Mouse (Mus musculus) kidney, embryonic 16.5 days (tissue): ENCODE results near the gene Ccdc32. TPM values are rescaled to one million over a fixed set of nuclear protein-coding genes. Genes with fewer than 3 reads are reported as not detected.
"Not testable (repeated sequence)": the region's sequence is repeated elsewhere in the genome, so short reads cannot be mapped to it uniquely, and the experiment has no call there.

ENCODE experiments used
- ATAC-seq: fragments of 200-750 bp; cut with Nextera tagmentation; 2 replicates; pipeline ENCODE4 v1.8.0; 2017; ENCODE audit warnings: moderate TSS enrichment; ENCODE audit not compliant: low FRiP score, low TSS enrichment
- H3K27ac ChIP-seq: fragments of 300-500 bp; sonication (generic); 2 replicates; pipeline ENCODE4 v1.5.1; 2014; ENCODE audit warnings: low read length
- H3K27me3 ChIP-seq: fragments of 300-500 bp; sonication (generic); 2 replicates; pipeline ENCODE4 v1.6.1; 2014; ENCODE audit warnings: low read length, control low read depth, mixed read lengths; ENCODE audit not compliant: insufficient read depth
- H3K36me3 ChIP-seq: fragments of 300-500 bp; sonication (generic); 2 replicates; pipeline ENCODE4 v1.6.1; 2014; ENCODE audit warnings: low read length, control low read depth, mixed read lengths; ENCODE audit not compliant: insufficient read depth
- H3K4me1 ChIP-seq: fragments of 300-500 bp; sonication (generic); 2 replicates; pipeline ENCODE4 v1.6.1; 2014; ENCODE audit warnings: low read length, control low read depth, mixed read lengths; ENCODE audit not compliant: insufficient read depth
- H3K4me2 ChIP-seq: fragments of 300-500 bp; sonication (generic); replicated peaks from 2 replicates; pipeline ENCODE4 v1.6.1; 2014; ENCODE audit warnings: low read depth, low read length
- H3K4me3 ChIP-seq: fragments of 300-500 bp; sonication (generic); 2 replicates; pipeline ENCODE4 v1.5.1; 2014; ENCODE audit warnings: mild to moderate bottlenecking, low read length
- H3K9ac ChIP-seq: fragments of 300-500 bp; sonication (generic); replicated peaks from 2 replicates; pipeline ENCODE4 v1.6.1; 2014; ENCODE audit warnings: low read length
- H3K9me3 ChIP-seq: fragments of 300-500 bp; sonication (generic); 2 replicates; pipeline ENCODE4 v1.6.1; 2016; ENCODE audit warnings: low read length, control low read depth
- WGBS: fragments of 180-500 bp; shearing (Covaris S2); extraction: QIAGEN DNeasy Blood & Tissue Kit; methylation state at CpG from one replicate; pipeline ENCODE4 v1.1.7; 2014; 5-methylcytosine and 5-hydroxymethylcytosine counted together
- polyA plus RNA-seq: library from polyadenylated mRNA; unstranded; fragments of >200 nt; fragmentation: Nextera tagmentation; extraction: Ambion mirVana; gene quantifications from 2 replicates; pipeline ENCODE4 v1.2.1, GENCODE M21; 2015

Ccdc32 gene
- polyA plus RNA-seq, 1 experiment from 2014 or later = 23.3 TPM

DNA sequence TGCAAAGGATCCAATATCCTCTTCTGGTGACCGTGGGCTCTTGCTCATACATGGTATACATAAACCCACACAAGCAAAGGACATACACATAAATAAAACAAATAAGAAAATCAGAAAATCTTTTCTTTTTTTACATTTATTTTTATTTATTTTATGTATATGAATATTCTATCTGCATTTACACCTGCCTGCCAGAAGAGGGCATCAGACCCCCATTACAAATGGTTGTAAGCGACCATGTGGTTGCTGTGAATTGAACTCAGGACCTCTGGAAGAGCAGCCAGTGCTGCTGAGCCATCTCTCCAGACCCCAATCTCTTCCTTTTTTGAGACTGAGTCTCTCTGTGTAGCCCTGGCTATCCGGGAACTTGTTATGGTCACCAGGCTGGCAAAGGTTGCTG lies 11.5 kb downstream of the Ccdc32 start:
- no peaks in the 10 kb centered on the region for H3K27me3 ChIP-seq
- ATAC-seq = no peak
- 96% methylated on average over 3 of the region's 3 CpGs for WGBS

DNA sequence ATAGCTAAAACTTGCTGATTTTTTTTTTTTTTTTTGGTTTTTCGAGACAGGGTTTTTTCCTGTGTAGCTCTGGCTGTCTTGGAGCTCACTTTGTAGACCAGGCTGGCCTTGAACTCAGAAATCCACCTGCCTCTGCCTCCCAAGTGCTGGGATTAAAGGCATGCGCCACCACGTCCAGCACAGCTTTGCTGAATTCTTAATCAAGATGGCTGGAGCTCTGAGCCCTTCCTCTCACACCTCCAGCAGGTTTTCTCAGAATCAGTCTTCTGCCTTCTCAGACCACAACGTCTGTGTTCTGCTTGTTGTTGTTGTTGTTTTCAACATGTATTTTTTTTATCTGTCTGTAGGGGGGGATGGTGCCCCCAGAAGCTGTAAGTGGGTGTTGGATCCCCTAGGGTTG lies 12.9 kb downstream of the Ccdc32 start:
- not testable (repeated sequence) for H3K27me3 ChIP-seq, H3K4me3 ChIP-seq, H3K27ac ChIP-seq, H3K9ac ChIP-seq, H3K9me3 ChIP-seq, H3K4me2 ChIP-seq, ATAC-seq
- Histone ChIP-seq H3K36me3 (peaks cover 18% of the 10 kb centered on the region), H3K4me1 (peaks cover 16% of the 10 kb centered on the region)
- WGBS = 73% methylated on average over 4 of the region's 4 CpGs

More for the DNA sequence above, 11.5 kb downstream of the Ccdc32 start:
- no peak overlapping the region for H3K9ac ChIP-seq
- H3K36me3 ChIP-seq = peaks cover 29% of the 10 kb centered on the region
- peaks cover 3% of the 10 kb centered on the region for H3K9me3 ChIP-seq
- H3K27ac ChIP-seq = no peak overlapping the region
- H3K4me2 ChIP-seq = no peak overlapping the region
- H3K4me3 ChIP-seq = no peak overlapping the region
- peaks cover 16% of the 10 kb centered on the region for H3K4me1 ChIP-seq

DNA sequence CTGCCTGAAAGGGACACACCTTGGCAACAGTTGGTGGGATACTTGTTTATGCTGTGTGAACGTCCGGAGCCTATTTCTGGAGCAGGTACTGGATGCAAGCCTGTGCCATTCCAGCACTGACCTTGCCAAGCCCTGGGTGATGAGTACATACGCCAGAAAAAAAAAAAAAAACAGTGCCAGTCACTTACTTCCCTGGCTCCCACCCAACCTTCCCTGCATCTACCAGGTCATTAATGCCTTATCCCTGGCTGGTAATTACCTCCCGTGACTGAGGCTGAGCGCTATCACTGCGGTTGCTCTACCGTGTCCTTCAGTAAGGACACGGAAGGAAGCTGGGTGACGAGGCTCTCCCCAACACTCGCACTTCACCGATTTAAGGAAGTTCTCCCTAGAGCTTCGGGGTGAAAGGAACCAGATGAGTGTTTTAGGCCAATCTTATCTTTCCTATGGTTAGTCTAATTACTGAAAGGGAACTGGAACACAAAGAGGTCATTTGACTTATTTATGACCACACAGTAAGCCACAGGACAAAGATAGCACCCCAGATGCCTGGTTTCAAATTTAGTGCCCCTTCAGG lies 13.5 kb downstream of the Ccdc32 start:
- Histone ChIP-seq H3K9ac (no peak overlapping the region), H3K4me1 (peaks cover 16% of the 10 kb centered on the region), H3K4me3 (no peak overlapping the region), H3K4me2 (0 out of 2 replicates have a peak overlapping the region, but pooled peaks have one; percentile 1), H3K36me3 (peaks cover 12% of the 10 kb centered on the region), H3K27me3 (no peaks in the 10 kb centered on the region), H3K27ac (no peak overlapping the region), H3K9me3 (peaks cover 3% of the 10 kb centered on the region; the same call in 1 of the 2 replicates)
- WGBS = 28% methylated on average over 12 of the region's 12 CpGs
- ATAC-seq = no peak

DNA sequence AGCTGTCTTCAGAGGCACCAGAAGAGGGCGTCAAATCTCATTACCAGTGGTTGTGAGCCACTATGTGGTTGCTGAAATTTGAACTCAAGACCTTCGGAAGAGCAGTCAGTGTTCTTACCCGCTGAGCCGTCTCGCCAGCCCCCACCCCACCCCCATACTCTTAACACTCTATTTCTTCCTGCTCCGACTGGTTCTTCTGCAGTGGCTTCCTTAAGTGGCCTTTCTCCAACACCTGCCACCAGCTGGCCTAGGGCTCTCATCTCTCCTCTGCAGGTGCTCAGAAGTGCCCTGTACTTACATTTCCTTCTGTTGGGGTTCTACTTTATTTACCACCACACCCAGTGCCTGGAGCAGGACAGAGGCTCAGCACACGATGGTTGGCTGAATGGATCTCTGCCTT lies 14.2 kb downstream of the Ccdc32 start:
- Histone ChIP-seq H3K9ac (no peak overlapping the region), H3K9me3 (peaks cover 3% of the 10 kb centered on the region; the same call in 1 of the 2 replicates), H3K4me1 (peaks cover 16% of the 10 kb centered on the region), H3K4me2 (no peak overlapping the region), H3K36me3 (peaks cover 9% of the 10 kb centered on the region), H3K27me3 (no peaks in the 10 kb centered on the region), H3K4me3 (no peak overlapping the region), H3K27ac (no peak overlapping the region)
- 62% methylated on average over 7 of the region's 7 CpGs for WGBS
- ATAC-seq = no peak

DNA sequence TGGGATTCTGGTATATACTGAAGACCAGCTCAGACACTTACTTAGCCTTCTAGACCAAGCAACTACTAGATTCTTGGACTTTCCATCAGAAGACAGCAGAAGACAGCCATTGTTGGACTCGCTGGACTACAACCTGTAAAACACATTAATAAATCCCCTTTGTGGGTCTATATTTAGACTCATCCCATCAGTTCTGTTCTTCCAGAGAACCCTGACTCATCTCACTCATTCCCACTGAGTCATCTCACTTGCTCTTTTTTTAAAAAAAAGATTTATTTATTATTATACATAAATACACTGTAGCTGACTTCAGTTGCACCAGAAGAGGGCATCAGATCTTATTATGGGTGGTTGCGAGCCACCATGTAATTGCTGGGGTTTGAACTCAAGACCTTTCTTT lies 19.8 kb downstream of the Ccdc32 start:
- no peak overlapping the region for H3K4me3 ChIP-seq
- no peaks in the 10 kb centered on the region for H3K4me1 ChIP-seq
- H3K9me3 ChIP-seq = no peaks in the 10 kb centered on the region
- WGBS = 99% methylated on average over 2 of the region's 2 CpGs
- H3K9ac ChIP-seq = no peak overlapping the region
- no peaks in the 10 kb centered on the region for H3K27me3 ChIP-seq
- no peak overlapping the region for H3K27ac ChIP-seq
- ATAC-seq = no peak
- no peak overlapping the region for H3K4me2 ChIP-seq
- no peaks in the 10 kb centered on the region for H3K36me3 ChIP-seq

DNA sequence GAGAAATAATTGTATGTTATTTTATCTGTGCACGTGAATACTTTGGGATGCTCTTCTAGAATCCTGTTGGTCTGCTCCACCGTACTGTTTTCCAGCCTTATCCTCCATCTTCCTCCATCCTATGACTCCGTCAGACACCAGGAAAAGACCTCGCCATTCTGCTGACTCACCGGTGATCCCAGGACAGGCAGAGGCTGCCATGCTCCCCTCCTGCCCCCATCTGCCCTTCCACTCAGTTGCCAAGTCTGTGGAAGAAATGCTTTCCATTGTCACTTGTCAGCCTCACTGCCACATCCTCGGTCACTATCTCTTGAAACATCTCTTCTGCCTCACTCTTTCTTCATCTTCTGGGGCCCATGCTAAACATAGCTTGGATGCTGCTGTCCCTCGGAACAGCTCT lies 22.3 kb downstream of the Ccdc32 start:
- no peaks in the 10 kb centered on the region for H3K27me3 ChIP-seq
- no peaks in the 10 kb centered on the region for H3K36me3 ChIP-seq
- no peaks in the 10 kb centered on the region for H3K4me1 ChIP-seq
- no peak overlapping the region for H3K9ac ChIP-seq
- H3K4me2 ChIP-seq = no peak overlapping the region
- H3K9me3 ChIP-seq = no peaks in the 10 kb centered on the region
- WGBS = 79% methylated on average over 7 of the region's 7 CpGs
- H3K4me3 ChIP-seq = no peak overlapping the region
- H3K27ac ChIP-seq = no peak overlapping the region
- ATAC-seq = no peak

DNA sequence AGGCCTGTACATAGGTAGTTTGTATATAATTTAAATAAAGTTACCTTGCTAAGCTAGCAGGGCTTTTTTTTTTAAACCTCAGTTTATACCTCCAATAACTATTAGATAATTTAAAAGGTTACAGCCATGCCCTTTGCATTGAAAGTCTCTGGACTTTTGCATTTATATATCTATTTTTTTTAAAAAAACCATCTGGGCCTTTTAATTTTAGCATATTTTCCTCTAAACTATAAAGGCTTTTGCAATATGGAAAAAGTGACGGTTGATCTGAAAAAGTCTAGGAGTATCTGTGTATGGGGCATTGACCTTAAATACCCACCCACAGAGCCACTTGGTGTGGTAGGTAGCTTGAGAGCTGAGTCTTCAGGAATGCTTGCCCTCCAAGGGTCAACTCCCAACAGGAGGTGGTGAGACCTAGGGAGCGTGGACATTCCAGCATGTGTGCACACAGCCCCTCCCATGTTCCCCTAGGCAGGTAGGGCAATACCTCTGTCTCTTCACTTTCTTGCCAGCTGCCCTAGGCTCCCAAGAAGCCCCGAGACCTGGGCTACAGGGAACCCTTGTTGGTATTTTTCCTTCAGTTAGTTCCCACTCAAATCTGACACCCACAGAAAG lies 30.1 kb downstream of the Ccdc32 start:
- H3K4me2 ChIP-seq = no peak overlapping the region
- WGBS = 75% methylated on average over 3 of the region's 3 CpGs
- H3K4me3 ChIP-seq = no peak overlapping the region
- ATAC-seq = no peak
- no peaks in the 10 kb centered on the region for H3K36me3 ChIP-seq
- no peak overlapping the region for H3K27ac ChIP-seq
- H3K27me3 ChIP-seq = peaks cover 7% of the 10 kb centered on the region; the same call in 1 of the 2 replicates
- no peaks in the 10 kb centered on the region for H3K9me3 ChIP-seq
- H3K9ac ChIP-seq = no peak overlapping the region
- no peaks in the 10 kb centered on the region for H3K4me1 ChIP-seq

DNA sequence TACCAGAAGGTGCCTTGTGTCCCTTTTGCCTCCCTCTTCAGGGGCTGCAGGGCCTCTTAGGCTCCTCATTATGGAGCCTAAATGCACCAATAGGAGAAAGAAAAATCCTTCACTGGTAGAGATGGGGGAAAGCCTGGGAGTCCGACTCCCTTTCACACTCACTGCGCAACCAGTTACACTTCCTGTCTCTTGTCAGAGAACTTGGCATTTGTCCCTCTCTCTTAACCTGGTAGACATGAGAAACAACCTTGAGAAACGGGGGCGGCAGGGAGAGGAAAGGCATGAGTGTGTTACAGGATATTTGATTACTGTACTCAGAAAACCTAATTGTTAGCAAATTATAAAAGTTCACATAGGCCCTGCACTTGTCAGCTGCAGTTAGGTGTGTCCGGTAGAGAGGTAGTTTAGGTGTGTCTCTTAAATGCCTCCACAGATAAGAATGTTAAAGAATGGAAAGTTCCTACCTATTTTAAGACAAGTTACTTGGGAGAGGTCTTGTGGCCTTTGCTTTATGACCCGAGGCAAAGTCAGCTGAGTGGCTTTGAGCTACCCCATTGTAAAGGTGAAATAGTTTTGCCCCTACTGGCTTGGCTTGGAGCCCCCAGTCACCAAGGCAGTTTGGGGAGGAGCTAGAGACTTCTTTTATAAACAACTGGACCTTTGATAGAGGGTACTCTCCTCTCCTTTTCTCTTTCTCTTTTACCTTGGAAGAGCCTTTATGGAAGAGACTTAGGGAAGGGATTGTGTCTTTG lies 30.9 kb downstream of the Ccdc32 start:
- no peaks in the 10 kb centered on the region for H3K4me1 ChIP-seq
- 47% methylated on average over 6 of the region's 6 CpGs for WGBS
- no peak overlapping the region for H3K4me3 ChIP-seq
- H3K9me3 ChIP-seq = no peaks in the 10 kb centered on the region
- peaks cover 7% of the 10 kb centered on the region; the same call in 1 of the 2 replicates for H3K27me3 ChIP-seq
- ATAC-seq = no peak
- H3K9ac ChIP-seq = no peak overlapping the region
- no peak overlapping the region for H3K4me2 ChIP-seq
- no peaks in the 10 kb centered on the region for H3K36me3 ChIP-seq
- no peak overlapping the region for H3K27ac ChIP-seq

DNA sequence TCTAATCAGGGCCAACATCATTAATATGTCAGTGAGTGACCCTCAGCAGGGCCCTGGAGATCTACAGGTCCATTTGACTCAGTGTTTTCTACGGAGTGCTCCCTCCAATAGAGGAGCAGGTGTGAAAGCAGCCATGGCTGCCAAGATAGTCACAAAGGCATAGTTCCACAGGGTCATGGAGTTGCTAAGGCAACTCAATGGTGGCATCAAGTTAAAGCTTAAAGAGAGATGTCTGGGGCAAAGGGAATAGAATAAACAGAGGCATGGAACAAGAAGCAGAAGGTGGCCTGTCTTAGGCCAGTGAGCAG lies 32.4 kb downstream of the Ccdc32 start:
- H3K9me3 ChIP-seq = no peaks in the 10 kb centered on the region
- no peak overlapping the region for H3K4me2 ChIP-seq
- peaks cover 7% of the 10 kb centered on the region for H3K27me3 ChIP-seq
- ATAC-seq = no peak
- no peaks in the 10 kb centered on the region for H3K36me3 ChIP-seq
- H3K9ac ChIP-seq = no peak overlapping the region
- WGBS = 52% methylated on average over 1 of the region's 1 CpGs
- H3K27ac ChIP-seq = no peak overlapping the region
- H3K4me3 ChIP-seq = no peak overlapping the region
- H3K4me1 ChIP-seq = no peaks in the 10 kb centered on the region
